Mouse (Mus musculus) common myeloid progenitor, adult 5-6 weeks (primary cell): ENCODE data around the gene Tmem30a. TPM values are rescaled to one million over a fixed set of nuclear protein-coding genes. Genes with fewer than 3 reads are reported as not detected.

Source experiments
- ATAC-seq: replicated peaks from 2 replicates; pipeline ENCODE4 v1.8.0; 2016; ENCODE audit warnings: low read depth, mild to moderate bottlenecking, moderate TSS enrichment, inconsistent platforms; ENCODE audit not compliant: poor library complexity, severe bottlenecking
- total RNA-seq: library from RNA; stranded (forward); fragments of 200-1000, 187-1606 nt; gene quantifications from 2 replicates; pipeline ENCODE4 v1.2.3, GENCODE M21; 2017

Gene Tmem30a
- total RNA-seq: 75.4 and 86.1 TPM in 2 replicates

GRCm38 (mm10) chr9:79792841-79793835 lies at the start of gene Tmem30a:
Gene Tmem30a, minus strand, starts transcription at chr9:79793507.
- ATAC-seq: peak; percentile 91

- no peak for ATAC-seq
These were observed 49.3 kb upstream of the Tmem30a start for GRCm38 (mm10) chr9:79842615-79843014.

- no peak for ATAC-seq
These were observed 48.7 kb upstream of the Tmem30a start for GRCm38 (mm10) chr9:79842028-79842427.

GRCm38 (mm10) chr9:79831294-79831693 lies 38.0 kb upstream of the Tmem30a start:
- ATAC-seq: no peak

GRCm38 (mm10) chr9:79830874-79831273 lies 37.6 kb upstream of the Tmem30a start:
- ATAC-seq: no peak

- ATAC-seq: no peak
These were observed 36.8 kb upstream of the Tmem30a start for GRCm38 (mm10) chr9:79829842-79830800.

- ATAC-seq: no peak
These were observed 33.8 kb upstream of the Tmem30a start for GRCm38 (mm10) chr9:79827072-79827471.

- no peak for ATAC-seq
These were observed 32.2 kb upstream of the Tmem30a start for GRCm38 (mm10) chr9:79825526-79825925.

GRCm38 (mm10) chr9:79823856-79824255 lies 30.5 kb upstream of the Tmem30a start:
- ATAC-seq: no peak

GRCm38 (mm10) chr9:79823438-79823837 lies 30.1 kb upstream of the Tmem30a start:
- no peak for ATAC-seq

- ATAC-seq: peak; percentile 92
These were observed 23.2 kb upstream of the Tmem30a start for GRCm38 (mm10) chr9:79816464-79816863.

- ATAC-seq: peak; percentile 85
These were observed 22.7 kb upstream of the Tmem30a start for GRCm38 (mm10) chr9:79816013-79816412.

- ATAC-seq: no peak
These were observed 21.3 kb upstream of the Tmem30a start for GRCm38 (mm10) chr9:79814592-79814991.

DNA sequence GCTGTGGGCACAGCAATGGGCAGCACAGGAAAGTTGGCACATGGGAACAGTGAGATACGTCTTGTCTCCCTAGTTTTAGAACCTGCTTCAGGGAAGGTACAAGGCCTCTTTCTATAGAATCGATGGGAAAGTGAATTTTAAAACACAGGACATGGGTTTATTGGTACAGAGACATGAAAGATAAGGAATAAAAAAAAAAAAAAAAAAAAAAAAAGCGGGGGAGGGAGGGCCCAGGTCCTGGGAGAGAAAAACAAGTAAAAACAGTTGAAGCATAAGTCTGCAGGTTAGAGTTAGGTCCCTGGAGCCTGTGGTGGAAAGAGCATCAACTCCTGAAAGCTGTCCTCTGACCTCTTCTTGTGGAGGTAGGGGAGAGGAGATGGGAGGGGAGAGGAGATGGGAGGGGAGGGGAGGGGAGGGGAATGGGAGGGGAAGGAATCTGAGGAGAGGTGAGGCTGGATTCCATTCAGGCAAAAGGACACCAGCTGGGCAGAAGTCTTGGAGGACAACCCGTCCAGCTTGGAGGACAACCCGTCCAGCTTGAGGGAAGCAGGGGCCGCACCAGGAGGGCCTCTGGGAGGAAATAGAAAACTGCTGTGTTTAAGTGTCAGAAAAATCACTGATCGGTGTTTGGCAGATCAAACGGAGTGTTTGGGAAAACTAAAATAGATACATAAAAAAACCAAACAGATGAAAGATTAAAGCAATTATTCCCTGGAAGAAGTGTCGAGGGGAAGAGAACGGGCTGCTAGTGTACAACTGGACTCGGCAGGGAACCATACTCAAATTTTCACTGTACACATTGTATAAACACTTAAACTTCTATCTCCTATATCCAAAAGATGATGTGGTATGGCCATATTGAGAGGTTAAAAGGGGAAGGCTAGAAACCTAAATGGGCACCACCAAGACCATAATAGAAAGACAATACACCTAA lies 17.9 kb upstream of the Tmem30a start:
- ATAC-seq: no peak; the same call in 1 of the 2 replicates

DNA sequence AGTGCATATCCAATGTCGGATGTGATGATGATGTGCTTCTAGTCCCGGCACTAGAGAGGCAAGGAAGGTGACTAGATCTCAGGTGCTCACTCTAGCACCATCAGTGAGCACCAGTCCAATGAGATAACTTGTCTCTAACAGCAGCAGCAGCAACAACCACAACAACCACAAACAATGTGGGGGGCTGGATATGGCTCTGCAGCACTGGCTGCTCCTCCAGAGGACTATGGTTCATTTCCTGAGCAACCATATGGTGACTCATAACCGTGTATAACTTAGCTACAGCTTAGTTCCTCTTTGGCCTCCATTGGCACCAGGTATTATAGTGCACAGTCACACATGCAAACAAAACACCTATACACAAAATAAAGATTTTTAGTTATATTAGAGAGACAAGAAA lies 17.2 kb upstream of the Tmem30a start:
- ATAC-seq: peak; percentile 95

- no peak for ATAC-seq
These were observed 16.1 kb upstream of the Tmem30a start for GRCm38 (mm10) chr9:79809411-79809810.

GRCm38 (mm10) chr9:79807178-79807577 lies 13.9 kb upstream of the Tmem30a start:
- no peak for ATAC-seq

DNA sequence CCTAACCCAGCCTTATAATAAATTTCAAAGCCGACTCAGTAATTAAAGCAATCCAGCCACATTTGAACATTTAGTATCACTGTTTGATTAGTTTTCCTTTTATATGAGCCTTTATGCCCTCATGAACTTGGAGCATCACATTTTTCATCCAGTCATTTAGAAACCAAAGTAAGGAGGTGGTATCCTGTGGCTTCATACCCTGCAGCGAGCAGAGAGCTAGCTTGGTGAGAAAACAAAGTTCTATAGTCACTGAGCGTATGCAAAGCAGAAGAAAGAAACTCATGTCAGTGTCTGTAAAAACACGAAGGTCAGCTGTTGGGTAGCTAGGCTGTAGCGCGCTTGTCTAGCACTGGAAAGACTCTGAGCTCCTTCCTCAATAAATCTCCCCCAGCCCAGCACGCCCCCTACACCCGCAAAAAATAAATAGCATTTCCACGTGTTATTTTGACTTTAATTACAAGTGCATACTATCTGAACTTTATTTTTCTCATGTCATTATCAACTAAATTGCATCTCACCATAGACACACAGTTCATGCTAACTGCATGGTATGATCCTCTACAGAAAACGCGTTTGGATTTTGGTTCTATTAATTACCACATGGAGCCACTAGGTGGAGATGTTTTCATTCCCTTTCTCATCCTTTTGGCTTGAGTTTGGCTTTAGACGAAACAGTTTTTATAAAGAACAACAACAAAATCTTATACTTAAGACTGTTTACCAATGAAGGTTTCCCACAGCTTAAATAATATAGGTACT lies 13.2 kb upstream of the Tmem30a start:
- ATAC-seq: 0 out of 2 replicates have a peak, but pooled peaks have one; percentile 31

DNA sequence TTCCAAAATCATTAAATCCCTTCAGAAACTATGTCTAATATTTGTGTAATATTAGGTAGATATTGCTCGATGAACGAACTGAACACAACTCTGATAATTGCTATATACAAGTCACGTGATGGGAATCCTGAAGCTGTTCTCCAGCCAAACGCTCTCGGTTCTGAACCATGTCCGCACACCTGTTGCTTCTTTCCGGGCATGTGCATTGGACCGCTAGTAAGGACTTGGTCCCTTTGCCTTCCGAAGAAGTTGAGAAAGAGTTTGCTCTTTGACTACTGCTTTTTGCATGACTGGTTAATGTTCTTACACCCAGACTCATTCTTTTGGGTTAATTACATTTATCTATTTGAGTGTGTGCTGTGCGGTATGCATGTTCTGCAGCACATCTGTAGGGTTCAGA lies 12.1 kb upstream of the Tmem30a start:
- ATAC-seq: no peak
